Mouse (Mus musculus) T-helper 17 cell (primary cell): ENCODE results near the gene Yaf2.

Source experiments
- in situ Hi-C, 2 experiments: fragments of 300-600 bp; cut with MboI, MseI; formaldehyde crosslinking; loops; 1 replicate in 1 of 2; 2 replicates in 1 of 2; pipeline ENCODE4 v1.15.1; 2025; ENCODE audit warnings: high pct_unique_total_duplicates in 2 of 2

Yaf2 gene

DNA sequence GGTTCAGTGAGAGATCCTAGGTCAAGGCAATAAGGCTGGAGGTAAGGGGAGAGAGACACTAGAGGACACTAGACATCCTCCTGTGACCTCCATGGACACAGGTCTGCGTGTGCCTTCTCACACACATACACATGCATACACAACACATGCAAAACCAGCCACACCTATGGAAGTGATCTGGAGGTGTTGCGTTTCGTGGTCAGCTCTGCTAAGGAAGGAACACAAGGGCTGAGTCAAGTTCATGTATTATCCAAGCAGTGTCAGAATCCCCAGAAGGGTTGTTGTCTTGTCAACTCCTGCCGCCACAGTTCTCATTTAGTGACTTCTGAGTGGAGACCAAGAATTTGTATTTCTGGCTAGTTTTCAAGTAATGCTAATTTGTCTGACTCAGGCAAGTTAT is 48.4 kb downstream of the Yaf2 start:
- in situ Hi-C loops = no loop called here

DNA sequence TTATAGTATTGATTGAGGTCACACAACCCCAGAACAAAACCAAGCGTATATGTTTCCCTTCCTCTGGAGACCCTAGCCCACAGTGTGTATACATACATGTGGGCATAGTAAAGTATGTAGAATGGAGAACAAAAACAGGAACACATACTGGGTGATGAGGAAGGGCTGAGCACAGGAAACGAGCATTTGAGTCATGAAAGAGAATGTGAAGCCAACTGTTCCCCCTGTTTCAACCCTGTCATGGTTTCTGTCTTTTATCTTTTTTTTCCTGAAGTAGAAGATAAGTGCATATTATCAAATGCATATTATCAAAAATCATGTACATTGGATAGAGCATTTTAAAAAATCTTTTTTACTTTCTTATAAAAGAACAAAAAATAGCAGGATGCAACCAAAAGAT is 49.1 kb downstream of the Yaf2 start:
- in situ Hi-C loops = no loop called here

DNA sequence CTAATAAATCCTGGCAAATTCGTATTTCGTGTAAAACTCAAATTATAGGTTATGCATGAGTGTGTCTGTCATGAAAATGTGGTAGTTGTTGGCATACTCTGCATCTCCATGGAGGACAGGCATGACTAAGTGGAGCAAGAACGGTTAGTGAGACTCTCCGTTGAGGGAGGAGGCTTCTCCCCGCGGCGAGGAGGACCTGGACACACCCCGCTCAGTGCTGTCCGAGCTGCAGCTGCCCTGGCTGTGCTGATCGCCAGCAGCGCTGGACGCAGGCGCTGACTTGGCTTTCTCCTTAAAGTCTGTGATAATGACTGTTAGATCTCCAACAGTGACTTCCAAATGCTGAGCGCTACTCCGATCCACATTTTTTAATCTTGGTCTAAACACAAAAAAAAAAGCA is 51.5 kb downstream of the Yaf2 start:
- in situ Hi-C loops = no loop called here

DNA sequence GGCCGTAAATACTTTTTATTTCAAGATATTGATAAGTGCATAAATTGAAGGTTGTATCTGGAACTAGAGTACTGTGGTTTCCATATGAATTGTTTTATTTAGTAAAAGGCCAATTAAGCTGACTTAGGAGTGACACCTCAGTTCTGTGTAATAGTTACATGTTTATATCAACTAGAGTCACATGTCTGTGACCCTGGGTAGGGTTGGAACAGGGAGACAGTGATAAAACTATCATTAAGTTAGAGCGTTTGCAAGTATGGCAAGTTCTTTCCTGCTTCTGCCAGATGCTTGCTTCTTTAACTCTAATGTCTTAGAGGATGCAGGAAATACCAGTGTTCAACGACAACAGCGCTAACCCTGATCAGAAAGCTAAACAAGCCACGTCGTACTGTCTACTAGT is 52.4 kb downstream of the Yaf2 start:
- in situ Hi-C loops = no loop called here

DNA sequence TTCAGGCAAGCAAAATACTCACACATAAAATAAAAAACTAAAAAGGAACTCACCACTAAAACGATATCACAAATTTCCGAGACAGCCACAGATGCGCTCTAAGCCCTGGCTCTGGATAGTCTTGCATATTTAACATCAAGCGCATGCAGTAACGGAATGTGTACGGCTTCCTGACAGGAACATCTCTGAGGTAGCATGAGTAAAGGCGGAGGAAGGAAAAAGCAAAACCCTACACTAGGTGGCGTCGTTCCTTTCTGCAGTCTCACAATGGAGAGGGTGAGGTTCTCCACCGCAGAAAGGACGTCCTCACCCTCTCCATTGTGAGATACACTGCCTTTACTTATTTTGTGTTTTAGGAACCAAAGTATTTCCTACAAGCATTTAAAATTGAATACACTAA is 53.4 kb downstream of the Yaf2 start:
- in situ Hi-C loops = no loop called here

DNA sequence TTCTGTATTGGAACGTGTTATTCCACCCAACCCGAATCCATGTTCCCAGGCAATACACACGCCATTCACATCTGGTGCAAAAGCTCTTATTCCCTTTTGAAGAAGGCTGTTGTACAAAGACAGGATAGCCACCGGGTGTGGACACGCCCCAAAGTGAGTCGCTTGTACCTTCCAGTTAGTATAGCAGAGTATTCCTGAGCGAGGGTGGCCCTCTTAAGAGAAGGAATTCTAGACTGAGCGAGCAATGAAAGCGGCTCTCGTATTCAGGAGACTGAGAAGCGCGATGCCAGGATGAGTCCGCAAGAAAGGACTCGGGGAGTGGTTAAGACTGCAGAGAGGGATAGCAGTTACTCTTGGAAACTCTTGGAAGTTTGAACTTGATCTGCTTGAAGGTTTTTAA is 60.5 kb downstream of the Yaf2 start:
- in situ Hi-C loops = no loop called here

DNA sequence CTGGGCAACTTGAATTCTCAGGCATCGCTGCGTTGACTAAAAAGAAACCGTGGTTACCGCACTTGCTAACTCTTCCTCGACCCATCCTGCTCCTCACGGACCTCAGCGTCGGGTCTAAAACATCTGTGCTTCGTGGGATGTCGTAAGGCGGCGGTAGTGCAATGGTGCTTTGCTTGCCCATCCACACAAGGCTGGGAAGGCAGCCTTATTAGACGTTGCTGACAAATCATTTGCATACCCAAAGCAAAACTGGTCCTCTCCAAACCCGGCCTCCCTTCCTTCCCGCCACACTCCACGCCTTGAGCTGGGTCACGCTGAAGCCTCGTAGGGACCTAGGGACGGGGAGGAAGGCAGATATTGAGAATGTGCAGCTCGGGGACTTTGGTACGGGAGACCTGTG is 61.1 kb downstream of the Yaf2 start:
- in situ Hi-C loops = no loop called here

DNA sequence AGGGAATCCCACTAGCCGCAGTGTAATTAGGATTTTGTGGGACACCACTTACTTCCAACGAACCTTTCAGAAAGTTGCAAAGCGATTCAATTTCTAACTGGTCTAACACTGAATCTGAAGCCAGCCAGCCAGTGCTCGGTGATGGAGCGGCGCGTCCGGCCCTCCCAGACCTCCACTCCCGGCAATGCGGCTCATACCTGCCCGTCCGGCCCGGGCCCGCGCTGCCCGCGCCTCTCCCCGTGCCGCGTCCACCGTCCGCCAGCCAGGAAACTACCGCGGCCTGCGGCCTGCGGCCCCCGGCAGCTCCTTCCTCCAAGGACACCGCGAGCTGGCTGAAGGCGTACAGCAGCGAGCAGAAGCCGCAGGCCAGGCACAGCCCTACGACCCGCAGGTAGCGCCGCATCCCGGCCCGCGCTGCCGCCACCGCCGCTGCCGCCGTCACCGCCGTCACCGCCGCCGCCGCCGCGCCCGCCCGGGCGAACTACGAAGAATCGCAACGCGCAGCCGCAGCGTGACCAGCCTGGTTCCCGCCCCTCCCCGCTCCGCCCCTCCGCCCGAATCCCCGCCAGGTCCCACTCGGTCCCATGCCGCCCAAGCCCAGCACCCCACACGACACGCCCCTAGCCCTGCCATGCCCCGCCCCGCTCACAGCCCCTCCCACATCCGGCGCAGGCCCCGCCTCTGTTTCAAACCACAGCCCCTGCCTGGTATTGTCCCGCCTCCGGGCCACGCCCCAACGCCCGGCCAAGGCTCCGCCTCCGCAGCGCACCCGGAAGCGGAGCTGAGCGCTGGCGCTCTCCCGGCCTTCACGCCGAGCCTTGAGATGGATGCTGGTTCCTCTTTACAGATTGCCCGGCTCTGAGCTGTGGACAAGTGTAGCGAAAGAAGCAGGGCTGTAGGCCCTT is 61.8 kb downstream of the Yaf2 start, which contains the start of gene Gxylt1:
Gene Gxylt1, minus strand, starts transcription at position 501 of the 905 bp plus-strand sequence.
- in situ Hi-C loops = loop anchor here in 1 of 2 experiments (25.0 kb wide), 1 partner anchor 1287 kb away; no protein-coding TSS in a partner anchor

DNA sequence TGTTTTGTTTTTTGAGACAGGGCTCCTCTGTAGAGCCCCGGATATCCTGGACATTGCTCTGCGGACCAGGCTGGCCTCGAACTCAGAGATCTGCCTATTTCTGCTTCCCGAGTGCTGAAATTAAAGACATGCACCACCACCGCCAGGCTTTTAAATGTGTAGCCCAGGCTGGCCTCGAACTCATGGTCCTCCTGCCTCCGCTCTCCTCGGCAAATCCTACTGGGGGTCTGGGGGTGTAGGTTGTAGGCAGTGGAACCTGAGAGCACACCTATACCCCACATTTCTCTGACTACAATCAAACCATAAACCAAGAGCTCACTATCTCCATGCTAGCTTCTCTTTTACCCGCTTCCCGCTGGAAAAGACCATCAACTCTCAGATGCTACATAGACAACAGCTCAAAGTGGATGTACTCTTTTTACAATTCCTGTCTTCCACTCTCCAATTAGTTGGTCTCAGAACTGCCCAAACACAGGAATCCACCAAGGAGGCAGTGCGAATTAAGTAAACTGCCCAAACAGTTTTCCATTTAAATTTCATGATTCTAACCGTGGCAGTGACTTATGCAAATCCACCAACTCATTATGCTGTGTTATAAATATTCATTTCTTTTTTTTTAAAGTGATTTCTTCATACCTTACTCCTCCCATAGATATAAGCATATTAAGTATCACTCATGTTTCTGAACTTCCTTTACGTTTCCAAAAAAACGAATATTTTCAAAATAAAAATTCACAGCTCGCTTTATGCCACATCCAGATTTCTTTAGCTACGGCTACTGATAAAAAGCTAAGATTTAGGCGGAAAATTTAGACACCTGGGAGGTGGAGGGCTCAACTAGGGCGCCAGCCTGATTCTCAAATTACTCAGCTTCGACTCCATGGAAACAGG is 62.7 kb downstream of the Yaf2 start:
- in situ Hi-C loops = loop anchor here in 1 of 2 experiments (25.0 kb wide), 1 partner anchor 1288 kb away; no protein-coding TSS in a partner anchor

DNA sequence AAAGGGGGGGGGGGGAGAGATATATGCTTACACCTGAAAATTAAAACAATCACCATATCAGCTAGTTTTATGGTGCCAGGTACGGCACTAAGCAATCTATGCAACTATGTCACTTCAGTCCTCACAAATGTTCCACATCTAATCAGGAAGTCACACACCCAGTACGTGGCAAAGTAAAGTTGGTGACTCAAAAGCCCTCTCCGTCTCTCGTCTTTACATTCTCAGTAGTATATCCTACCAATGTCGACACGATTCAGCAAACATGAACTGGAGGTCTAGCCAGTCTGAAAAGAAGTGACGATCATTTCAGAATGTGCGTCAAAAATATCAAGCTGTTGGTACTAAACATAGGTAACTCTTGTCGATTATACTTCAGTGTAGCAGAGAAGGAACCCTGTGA is 63.8 kb downstream of the Yaf2 start:
- in situ Hi-C loops = loop anchor here in 1 of 2 experiments (25.0 kb wide), 1 partner anchor 1289 kb away; no protein-coding TSS in a partner anchor

DNA sequence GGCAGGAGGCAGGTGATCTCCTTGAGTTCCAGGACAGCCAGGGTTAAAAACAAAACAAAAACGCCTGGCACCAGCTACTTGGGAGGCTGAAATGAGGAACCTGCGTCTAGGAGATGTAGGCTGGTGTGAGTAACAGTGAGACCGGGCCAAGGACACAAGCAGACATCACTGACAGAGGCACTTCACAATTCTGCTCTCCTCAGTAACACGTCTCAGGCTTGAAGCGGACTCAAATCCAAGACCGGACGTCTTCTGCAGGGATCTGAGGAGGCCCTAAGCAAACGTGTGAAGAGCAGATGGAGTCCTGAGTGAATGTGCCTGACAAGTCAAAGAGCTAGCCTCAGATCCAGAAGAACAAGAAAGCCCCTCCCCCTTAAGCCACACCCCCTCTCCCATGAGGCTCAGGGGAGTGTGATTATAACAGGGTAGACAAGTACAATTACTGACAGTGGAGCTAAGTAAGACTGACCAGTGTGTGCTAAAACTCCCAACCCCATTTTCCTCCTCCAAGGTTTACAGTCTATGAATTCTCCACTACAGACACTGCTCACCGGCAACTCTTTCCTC is 66.4 kb downstream of the Yaf2 start:
- in situ Hi-C loops = loop anchor here in 1 of 2 experiments (25.0 kb wide), 1 partner anchor 1292 kb away; no protein-coding TSS in a partner anchor

DNA sequence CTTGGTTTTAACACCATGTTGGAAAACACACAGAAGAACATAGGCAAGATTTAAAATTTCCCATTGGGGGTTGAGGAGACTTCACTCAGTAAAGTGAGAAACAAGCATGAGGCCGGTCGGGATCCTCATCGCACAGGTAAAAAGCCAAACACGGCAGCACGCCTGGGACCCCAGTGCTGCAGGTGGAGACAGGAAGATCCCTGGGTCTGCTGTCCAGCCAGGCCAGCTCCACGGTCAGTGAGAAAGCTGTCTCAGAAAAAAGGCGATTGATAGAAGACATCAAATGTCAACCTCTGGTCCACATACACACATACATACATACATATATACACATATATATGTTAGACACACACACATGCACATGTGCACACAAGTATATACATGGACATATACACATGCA is 67.2 kb downstream of the Yaf2 start:
- in situ Hi-C loops = loop anchor here in 1 of 2 experiments (25.0 kb wide), 1 partner anchor 1293 kb away; no protein-coding TSS in a partner anchor

DNA sequence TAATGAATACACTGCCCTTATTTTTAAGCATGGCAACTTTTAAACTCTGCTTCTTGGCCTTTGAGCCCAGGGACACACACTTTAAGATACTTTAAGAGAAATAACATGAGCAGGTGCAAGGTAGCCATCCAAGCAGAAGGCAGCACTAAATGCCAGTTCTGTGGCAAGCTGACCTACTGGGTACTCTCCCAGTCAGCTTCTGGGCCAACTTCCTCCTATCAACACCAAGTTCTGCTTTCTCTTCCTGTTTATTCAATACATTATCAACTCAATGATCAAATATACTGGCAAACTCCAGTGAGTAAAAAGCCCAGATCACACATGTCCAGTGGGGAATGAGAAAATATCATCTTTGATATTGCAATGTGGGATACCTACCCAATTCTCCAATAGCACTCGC is 68.7 kb downstream of the Yaf2 start:
- in situ Hi-C loops = loop anchor here in 1 of 2 experiments (25.0 kb wide), 1 partner anchor 1294 kb away; no protein-coding TSS in a partner anchor

DNA sequence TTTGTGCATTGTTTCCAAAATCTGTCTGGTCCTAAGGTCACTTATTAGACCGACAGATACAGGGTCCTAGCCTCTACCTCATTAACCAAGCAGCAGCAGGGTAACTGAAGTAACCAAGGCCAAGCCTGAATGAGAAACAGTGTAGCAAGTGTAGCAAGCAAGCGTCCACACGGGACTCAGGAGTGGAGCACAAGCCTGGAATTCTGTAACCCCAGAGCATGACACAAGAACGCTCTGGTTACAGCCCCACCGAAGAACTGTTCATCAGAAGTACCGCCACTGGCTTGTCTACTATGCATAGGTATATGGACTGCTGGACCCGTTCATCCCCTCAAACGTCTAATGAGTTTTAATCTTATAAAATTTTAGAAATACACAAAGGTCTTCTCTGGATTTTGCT is 69.3 kb downstream of the Yaf2 start:
- in situ Hi-C loops = loop anchor here in 1 of 2 experiments (25.0 kb wide), 1 partner anchor 1295 kb away; no protein-coding TSS in a partner anchor

DNA sequence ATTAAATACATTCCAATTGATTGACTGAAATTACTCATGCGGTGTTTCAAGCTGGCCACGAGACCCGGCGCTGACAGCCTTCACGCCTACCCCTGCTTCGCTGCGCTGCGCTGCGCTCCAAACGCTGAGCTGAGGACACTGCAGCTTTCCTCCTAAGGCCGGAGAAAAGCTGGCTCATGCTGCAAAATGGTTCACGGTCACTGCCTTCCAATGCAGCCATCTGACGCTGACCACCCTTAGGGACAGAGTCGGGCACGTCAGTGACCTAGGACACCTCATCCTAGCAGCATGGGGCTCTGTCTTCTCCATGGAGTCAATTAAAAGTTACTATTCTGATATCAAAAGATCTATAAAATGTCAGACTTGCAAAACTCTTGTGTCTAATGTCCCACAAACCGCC is 70.4 kb downstream of the Yaf2 start:
- in situ Hi-C loops = loop anchor here in 1 of 2 experiments (25.0 kb wide), 1 partner anchor 1296 kb away; no protein-coding TSS in a partner anchor

DNA sequence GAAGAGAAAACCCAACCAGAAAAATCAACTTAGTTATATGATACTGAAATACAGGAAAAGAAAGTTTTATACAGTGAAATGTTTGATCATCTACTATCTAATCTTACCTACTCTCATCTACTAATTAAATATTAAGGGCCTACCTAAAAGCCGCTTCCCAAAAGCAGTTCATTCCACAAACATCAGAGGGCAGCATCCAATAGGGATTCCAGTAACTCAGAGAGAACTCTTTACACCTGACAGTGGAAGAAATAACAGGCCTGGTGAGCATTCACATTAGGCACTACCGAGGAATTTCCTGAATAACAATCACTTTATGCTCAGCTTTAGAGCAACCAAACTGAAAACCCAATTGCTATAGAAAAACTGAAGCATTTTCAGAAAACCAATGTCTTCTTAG is 71.0 kb downstream of the Yaf2 start:
- in situ Hi-C loops = loop anchor here in 1 of 2 experiments (25.0 kb wide), 1 partner anchor 1297 kb away; no protein-coding TSS in a partner anchor

DNA sequence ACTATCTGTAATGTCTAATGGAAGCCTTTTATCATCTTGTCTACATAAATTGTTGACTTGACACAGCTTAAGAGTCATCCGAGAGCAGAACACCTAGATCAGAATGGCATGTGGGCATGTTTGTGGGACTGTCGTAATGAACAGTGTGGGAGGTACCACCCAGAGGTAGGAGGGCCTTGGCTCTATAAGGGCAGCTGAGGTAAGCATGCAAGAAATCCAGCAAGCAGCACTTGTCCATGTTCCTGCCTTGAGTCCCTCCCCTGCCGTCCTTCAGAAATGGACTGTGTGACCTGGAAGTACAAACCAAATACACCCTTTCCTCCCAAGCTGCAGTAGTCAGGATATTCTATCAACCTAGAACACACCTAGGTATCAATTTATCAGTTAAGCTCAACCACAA is 71.5 kb downstream of the Yaf2 start:
- in situ Hi-C loops = loop anchor here in 1 of 2 experiments (25.0 kb wide), 1 partner anchor 1297 kb away; no protein-coding TSS in a partner anchor

DNA sequence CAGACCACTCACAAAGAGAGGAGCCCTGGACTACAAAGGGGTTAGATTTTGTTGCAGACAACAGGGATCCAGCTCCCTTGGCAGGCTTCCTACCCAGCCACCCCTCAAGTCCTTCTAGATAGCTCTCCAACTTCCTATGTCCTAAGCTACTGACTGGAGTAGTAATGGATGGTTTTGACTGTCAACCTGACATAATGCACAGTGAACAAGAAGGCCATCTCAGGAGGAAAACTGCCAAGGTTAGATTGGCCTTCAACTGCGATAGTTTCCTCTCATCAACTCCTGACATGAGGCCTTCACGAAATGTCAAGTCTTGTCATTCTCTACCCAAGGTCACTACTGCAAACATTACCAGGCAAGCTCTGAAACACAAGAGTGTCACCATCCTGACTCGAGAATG is 72.5 kb downstream of the Yaf2 start:
- in situ Hi-C loops = loop anchor here in 1 of 2 experiments (25.0 kb wide), 1 partner anchor 1298 kb away; no protein-coding TSS in a partner anchor

DNA sequence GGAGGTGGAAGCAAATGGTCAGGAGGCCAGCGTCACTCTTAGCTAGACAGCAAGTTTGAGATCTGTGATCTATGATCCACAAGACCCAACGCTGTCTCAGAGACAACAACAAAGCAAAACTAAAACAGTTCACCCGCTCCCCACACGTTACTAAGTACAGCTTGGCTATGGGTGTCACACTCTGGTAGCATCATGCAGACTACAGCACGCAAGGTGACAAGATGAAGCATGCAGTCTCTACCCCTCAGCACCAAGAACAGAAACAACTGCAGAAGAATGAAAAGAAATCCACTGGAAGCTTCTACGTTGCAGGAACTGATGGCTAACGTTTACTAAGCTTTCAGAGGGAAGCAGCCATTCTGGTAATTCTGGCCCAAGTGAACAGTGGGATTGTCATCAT is 73.2 kb downstream of the Yaf2 start:
- in situ Hi-C loops = loop anchor here in 1 of 2 experiments (25.0 kb wide), 1 partner anchor 1299 kb away; no protein-coding TSS in a partner anchor

DNA sequence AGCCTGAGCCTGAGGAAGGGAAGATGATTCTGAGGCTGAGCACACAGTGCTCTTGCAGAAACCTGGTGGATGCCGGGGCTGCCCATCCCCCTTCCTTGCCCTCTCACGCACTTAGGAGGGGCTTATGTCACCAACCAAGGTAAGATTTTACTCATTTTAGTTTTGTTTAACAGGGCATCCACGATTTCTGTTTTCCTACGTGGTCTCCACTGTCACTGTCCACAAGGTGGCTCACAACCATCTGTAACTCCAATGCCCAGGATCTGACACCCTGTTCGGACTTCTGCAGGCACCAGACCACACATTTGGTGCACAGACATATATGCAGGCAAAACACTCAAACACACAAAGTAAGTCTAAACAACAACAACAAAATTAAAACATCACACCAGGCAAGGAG is 73.9 kb downstream of the Yaf2 start:
- in situ Hi-C loops = loop anchor here in 1 of 2 experiments (25.0 kb wide), 1 partner anchor 1299 kb away; no protein-coding TSS in a partner anchor

DNA sequence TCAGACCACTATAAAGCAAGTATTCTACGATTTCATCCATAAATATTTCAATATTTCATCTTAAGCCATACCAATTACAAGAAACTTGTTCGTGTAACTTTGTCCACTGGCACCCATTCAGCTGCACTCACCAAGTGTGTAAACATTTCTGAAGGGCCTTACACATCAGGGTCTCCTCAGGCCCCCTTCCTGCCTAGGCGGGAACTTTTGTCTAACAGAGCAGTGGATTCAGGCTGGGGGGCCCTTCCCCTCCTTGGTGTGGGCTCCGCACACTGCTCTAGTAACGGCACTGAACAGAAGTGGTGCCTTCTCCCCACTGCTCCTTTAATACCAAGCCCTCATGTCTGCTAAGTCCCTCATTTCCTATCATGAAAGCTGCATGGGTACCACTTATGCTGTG is 74.5 kb downstream of the Yaf2 start:
- in situ Hi-C loops = loop anchor here in 1 of 2 experiments (25.0 kb wide), 1 partner anchor 1300 kb away; no protein-coding TSS in a partner anchor
